Mouse (Mus musculus) gastrocnemius, postnatal 36 days (tissue): ENCODE measurements around the gene Cdkl4. TPM values are rescaled to one million over a fixed set of nuclear protein-coding genes. Genes with fewer than 3 reads are reported as not detected.

ENCODE experiments used
- DNase-seq, 2 experiments: peaks; one replicate each; pipeline ENCODE4 v3.0.0; 2022
- intact Hi-C: fragments of 180-260 bp; cut with DNase I; formaldehyde crosslinking; loops from one replicate; pipeline ENCODE4 v1.15.1; 2025
- total RNA-seq, 2 experiments: library from RNA; stranded (reverse); gene quantifications; 2 replicates each; pipeline ENCODE4 v1.2.3; 2021

Gene Cdkl4
- total RNA-seq, 2 experiments from 2014 or later = not detected

DNA sequence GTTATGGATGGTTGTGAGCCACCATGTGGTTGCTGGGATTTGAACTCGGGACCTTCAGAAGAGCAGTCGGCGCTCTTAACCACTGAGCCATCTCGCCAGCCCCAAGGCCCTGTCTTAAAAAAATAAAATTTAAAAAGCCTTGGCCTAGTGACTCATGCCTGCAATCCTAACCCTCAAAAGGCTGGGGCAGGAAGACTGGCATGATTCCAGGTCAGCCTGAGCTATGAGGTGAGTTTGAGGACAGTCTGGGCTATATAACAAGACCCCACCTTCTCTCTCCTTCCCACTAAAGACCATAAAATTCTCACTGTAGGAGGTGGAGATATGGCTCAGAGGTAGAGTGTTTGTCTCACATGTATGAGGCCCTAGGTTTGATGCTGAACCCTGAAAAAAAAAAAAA is 85.3 kb downstream of the Cdkl4 start:
- intact Hi-C loops = no loop called here
- DNase-seq = no peak

DNA sequence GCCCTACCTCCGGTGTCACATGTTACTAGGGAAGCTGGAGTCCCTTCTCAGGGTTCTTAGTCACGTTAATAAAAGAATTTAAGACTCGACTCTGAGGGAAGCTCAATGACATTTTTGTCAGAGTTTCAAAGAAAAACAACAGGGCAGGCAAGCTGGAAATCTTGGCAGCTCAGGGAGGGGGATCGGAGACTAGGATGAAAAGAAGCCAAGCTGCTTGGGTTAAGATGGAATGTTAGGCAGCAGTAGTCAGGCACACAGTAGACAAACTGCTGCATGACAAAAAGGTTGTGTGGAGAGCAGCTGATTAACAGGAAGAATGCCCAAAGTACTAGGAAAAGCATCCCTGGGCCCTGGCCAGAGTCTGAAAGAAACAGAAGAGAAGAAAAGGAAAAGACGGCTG is 87.4 kb downstream of the Cdkl4 start:
- no peak for DNase-seq
- intact Hi-C loops = no loop called here

DNA sequence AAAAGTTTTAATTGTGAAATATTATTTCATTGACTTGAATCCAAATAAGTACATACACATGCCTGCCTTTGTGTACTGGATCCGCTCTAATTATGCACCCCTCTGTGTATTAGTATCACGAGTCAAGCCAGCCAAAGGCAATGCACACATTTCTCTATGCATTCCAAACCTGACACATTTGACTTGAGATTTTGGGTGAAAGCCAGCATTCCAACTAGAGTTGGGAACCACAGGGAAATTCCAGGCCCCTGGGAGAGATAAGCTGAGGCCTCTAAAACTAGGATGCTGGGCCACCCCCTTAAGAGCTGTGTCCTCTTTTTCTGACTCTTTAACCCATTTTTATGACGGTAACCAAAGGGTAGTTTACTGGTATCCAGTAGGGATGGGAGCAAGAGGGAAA is 88.7 kb downstream of the Cdkl4 start:
- no peak for DNase-seq
- intact Hi-C loops = no loop called here

DNA sequence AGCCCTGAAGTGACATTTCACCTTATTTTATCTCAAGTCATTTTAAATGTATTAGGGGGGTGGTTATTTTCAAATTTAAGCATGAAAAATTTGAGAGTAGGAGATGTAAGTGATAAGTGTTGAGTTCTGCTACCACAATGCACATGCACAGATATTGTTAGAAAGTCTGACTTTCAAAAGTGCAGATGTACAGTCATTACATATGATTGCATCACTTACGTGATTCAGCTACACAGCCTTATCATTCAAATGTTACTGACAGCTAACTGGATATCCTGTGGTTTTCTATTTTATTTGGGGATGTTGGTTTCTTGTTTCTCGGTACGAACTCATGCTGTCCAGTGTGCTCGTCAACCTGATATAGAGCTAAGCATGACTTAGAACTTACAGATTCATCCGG is 92.5 kb downstream of the Cdkl4 start:
- intact Hi-C loops = no loop called here
- DNase-seq = no peak

DNA sequence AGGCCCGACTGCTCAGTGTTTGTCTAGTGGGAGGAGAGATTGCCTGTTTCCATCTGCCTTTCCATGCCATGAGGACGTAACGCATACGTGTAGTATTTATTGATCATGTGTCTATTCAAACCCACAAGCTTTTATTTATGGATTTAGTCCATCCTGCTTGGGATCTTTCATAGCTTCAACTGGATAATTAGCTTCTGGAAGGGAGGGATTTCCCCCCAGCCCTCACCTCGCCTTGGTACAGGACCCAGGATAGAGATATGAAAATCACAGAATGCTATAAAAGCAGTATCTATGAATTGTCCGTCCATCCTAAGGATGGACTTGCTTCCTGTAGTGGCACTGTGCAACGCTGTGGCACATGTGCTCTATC is 96.8 kb downstream of the Cdkl4 start:
- no peak for DNase-seq
- intact Hi-C loops = no loop called here

DNA sequence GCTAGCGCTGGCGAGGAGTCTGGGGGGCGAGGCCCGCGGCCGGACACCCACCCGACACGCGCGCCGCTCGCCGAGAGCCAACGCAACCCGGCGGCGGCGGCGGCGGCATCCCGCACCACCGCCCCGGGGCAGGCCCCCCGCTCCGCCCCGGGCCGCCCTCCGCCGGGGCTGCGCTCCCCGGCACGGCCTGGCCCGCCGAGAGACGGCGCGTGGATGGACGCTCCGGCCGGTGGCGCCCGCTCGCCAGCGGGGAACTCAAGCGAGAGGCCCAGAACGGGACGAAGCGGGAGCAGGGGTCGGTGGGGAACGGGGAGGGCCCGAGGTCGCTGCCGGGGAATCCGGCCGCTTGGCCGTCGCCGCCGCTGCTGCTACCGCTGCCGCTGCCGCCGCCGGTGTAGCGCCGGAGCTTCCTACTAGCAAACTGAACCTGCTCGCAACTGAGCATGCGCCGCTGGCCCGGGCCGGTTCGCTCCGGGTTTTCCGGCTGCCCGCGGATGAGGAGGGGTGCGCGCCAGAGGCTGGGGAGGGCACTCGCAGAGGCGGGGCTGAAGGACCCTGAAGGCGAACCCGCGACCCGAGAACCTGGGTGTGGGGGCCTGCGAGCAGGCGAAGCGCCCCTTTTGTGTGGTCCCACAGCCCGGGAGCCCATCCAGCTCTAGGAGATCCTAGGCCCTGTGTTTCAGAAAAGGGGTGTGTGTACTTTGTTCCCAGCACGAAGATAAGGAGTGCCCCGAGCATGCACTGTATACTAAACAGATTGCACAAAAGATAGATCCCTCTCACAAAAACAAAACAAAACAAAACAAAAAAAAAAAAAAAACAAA is 97.4 kb downstream of the Cdkl4 start, which contains the start of gene Sos1:
TSS of gene Sos1 (minus strand) at position 423 of the 824 bp plus-strand sequence.
- DNase-seq = peak; percentile 96
- intact Hi-C loops = no loop called here

DNA sequence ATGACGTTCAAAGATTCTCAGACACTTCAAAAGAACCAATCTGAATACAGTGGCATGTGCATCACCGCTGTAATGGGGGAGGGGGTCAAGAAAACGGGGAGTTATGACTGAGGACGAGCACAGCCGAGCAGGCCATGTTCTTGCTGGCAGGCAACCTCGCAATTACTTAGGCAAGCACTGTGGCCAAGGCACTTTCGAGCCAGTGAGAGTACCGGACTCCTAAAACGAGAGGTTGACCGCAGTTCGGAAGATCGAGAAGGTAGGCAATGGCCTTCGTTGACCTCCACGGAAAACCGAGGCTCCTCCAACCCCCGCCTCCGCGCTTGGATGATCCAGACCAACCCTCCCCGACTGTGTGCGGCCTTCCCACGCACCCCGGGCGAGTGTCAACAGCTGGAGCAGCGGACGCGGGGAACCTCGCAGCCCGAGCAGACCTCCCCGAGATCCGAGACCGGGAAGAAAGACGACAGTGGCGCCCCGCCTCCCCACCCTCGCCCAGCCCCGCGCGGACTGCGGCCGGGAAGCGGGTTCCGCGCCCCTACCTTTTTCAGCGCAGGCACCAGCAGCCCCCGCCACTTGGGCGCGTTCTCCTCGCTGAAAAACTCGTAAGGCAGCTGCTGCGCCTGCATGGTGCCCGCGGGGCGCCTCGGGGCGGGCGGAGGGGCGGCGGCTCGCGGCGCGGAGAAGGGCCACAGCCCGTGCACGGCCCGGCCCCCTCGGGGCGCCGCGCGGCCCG is 98.2 kb downstream of the Cdkl4 start:
- intact Hi-C loops = no loop called here

DNA sequence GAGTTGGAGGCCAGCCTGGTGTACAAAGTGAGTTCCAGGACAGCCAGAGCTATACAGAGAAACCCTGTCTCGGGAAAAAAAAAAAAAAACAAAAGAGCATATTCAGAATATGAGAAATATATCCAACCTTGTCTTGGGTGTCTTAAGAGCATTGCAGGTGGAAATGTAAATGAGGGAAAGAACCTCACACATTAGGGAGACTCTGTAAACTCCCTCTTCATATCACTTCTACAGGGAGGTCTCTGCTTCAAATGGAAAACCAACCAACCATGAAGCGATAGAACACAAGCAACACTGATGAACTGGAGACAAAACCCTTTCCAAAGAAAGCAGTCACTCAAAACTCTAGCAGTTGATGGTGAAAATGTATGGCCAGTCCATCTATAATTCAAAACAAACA is 99.9 kb downstream of the Cdkl4 start:
- DNase-seq = no peak
- intact Hi-C loops = no loop called here

More for the DNA sequence above, 98.2 kb downstream of the Cdkl4 start:
- DNase-seq = peak; percentile 29 to 55

DNA sequence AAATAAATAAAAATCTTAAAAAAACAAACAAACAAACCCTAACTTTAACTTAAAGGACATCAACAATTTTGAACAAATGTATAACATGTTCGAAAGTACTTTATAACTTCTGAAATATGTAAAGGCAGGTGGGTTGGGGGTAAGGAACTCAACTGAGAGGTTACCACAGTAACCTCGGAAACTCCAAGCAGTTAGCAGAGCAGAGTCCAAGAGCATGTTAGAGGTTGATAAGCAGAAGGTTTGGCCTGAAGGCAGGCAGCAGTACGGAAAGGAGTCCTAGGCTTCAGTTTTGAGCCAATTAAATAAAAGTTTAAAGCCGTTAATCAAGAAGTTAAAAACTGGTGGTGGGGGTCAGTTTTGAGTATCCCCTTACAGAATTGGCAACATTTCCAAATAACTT is 101.1 kb downstream of the Cdkl4 start:
- intact Hi-C loops = no loop called here
- DNase-seq = no peak

Other genes with a start within 250 kb of the Cdkl4 start
- not detected for gene Gm10190, start 204.3 kb downstream of the Cdkl4 start, total RNA-seq
- 10 to 100 TPM; 13.6 to 14.3 TPM for gene Sos1, start 97.4 kb downstream of the Cdkl4 start, total RNA-seq
- 10 to 100 TPM; 10.6 to 14.2 TPM for gene Map4k3, start 150.7 kb upstream of the Cdkl4 start, total RNA-seq